ENCODE assay signal across 7 mouse cellular contexts in the genomic region with DNA sequence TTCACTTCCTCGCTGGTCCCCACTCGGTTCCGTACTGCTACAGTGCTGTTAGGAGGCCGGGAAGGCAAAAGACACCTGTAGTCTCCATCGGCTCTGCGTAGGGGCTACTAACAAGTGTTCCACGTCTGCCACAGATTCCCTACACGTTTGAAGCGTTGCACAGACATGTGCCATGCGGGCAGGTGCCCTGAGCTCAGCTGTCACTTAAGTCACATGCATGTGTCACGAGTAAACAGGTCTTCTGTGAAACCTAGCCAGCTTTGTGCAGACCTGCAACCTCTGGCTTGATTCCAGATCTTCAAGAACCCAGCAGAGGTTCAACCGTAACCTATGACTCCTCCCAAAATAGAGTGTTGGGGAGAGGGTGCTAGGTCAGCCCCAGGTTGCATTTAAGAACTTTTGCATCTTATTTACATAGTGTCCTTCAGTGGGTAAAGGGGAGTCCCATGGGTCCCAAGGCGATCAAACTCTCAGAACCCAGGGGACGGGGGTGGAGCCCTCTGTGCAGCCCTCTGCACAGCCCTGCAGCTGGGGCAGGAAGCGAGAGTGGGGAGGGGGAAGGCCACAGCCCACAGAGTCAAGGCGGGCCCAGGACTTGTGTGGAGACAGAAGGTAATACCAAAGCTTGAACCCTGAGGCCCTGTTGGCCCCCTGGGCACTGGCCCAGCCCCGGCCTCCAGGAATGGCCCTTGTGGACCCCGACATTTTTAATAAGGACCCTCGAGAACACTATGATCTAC. TPM values are rescaled to one million over a fixed set of nuclear protein-coding genes. Genes with fewer than 3 reads are reported as not detected.
DNase-seq lines count a peak whose midpoint lies in the region; ATAC-seq and TF ChIP-seq lines count a peak whose summit lies in the region.

No protein-coding gene starts in this region.

- peaks cover 28% of the 10 kb centered on the region for H3K36me3 ChIP-seq in ES-E14 (ENCODE audit: control insufficient read depth, insufficient read depth, low read length, poor library complexity, severe bottlenecking)
- peaks cover 17% of the 10 kb centered on the region for H3K36me3 ChIP-seq in forebrain, postnatal 0 days (ENCODE audit: insufficient read depth)
- H3K36me3 ChIP-seq in megakaryocyte, embryonic 14.5 days (replicated peaks; ENCODE audit: low read length): peaks cover 49% of the 10 kb centered on the region
- peaks cover 17% of the 10 kb centered on the region for H3K36me3 ChIP-seq in stomach, embryonic 14.5 days (ENCODE audit: control insufficient read depth, insufficient read depth, low read length)

- H3K9ac ChIP-seq in ES-E14 (ENCODE audit: insufficient read depth, low read depth, low read length, poor library complexity, severe bottlenecking): peak overlapping the region; percentile 82
- peak overlapping the region; percentile 56 for H3K9ac ChIP-seq in forebrain, postnatal 0 days
- H3K9ac ChIP-seq in stomach, embryonic 14.5 days (replicated peaks; ENCODE audit: low read depth, low read length): peak overlapping the region; percentile 63

- no peak for TF ChIP-seq CTCF in forebrain, postnatal 0 days (IDR thresholded peaks at IDR 0.05; ENCODE audit: low read depth)

- H3K4me2 ChIP-seq in forebrain, postnatal 0 days (ENCODE audit: low read depth): peak overlapping the region; percentile 69
- peak overlapping the region; percentile 60 for H3K4me2 ChIP-seq in stomach, embryonic 14.5 days (replicated peaks; ENCODE audit: low read depth, low read length)

- peak overlapping the region; percentile 71 to 73 for H3K4me3 ChIP-seq in ES-E14 (ENCODE audit: insufficient read depth in 1 of 2, low read depth in 1 of 2, low read length in 2 of 2, poor library complexity in 1 of 2, severe bottlenecking in 1 of 2)
- peak overlapping the region; percentile 44 for H3K4me3 ChIP-seq in forebrain, postnatal 0 days (ENCODE audit: low read depth, low read length)
- H3K4me3 ChIP-seq in megakaryocyte, embryonic 14.5 days (replicated peaks): peak overlapping the region; percentile 99
- H3K4me3 ChIP-seq in stomach, embryonic 14.5 days (ENCODE audit: low read depth, low read length): peak overlapping the region; percentile 87

- H3K27me3 ChIP-seq in forebrain, postnatal 0 days (ENCODE audit: insufficient read depth, low read length): no peaks in the 10 kb centered on the region
- H3K27me3 ChIP-seq in megakaryocyte, embryonic 14.5 days (replicated peaks): no peaks in the 10 kb centered on the region
- H3K27me3 ChIP-seq in stomach, embryonic 14.5 days (ENCODE audit: control insufficient read depth, insufficient read depth, low read length): no peaks in the 10 kb centered on the region

- in situ Hi-C loops in ES-E14 (cut with MboI; ENCODE audit: low sequenced_read_pairs in 2 of 2, unreplicated experiment in 2 of 2): no loop called here

- peak overlapping the region; percentile 69 for H3K27ac ChIP-seq in ES-E14 (ENCODE audit: insufficient read depth, low read depth, low read length, poor library complexity, severe bottlenecking)
- H3K27ac ChIP-seq in forebrain, postnatal 0 days (ENCODE audit: low read depth, low read length): peak overlapping the region; percentile 71; the same call in 1 of the 2 replicates
- peak overlapping the region; percentile 87 for H3K27ac ChIP-seq in stomach, embryonic 14.5 days (ENCODE audit: low read length)

- H3K4me1 ChIP-seq in ES-E14 (ENCODE audit: control insufficient read depth in 2 of 2, insufficient read depth in 2 of 2, low read length in 2 of 2, poor library complexity in 1 of 2): peaks cover 3 to 20% of the 10 kb centered on the region in 2 experiments; a peak in 3 of 4 replicates
- H3K4me1 ChIP-seq in forebrain, postnatal 0 days (ENCODE audit: insufficient read depth): peaks cover 4% of the 10 kb centered on the region; the same call in 1 of the 2 replicates
- H3K4me1 ChIP-seq in megakaryocyte, embryonic 14.5 days: peaks cover 67% of the 10 kb centered on the region
- H3K4me1 ChIP-seq in stomach, embryonic 14.5 days (ENCODE audit: control insufficient read depth, insufficient read depth, low read length): peaks cover 7% of the 10 kb centered on the region; the same call in 1 of the 2 replicates

- ATAC-seq in forebrain, postnatal 0 days: peak; percentile 42
- ATAC-seq in stomach, embryonic 14.5 days (ENCODE audit: insufficient number of reproducible peaks, insufficient read depth, low FRiP score, low read depth): peak; percentile 10

- WGBS in forebrain, postnatal 0 days: 17% methylated on average over 19 of the region's 19 CpGs
- 12% methylated on average over 19 of the region's 19 CpGs for WGBS in stomach, embryonic 14.5 days

- intact Hi-C loops in left cerebral cortex, postnatal 4 days (cut with DNase I): no loop called here

- peak; percentile 87 for DNase-seq in CD4-positive, CD25-positive, alpha-beta regulatory T cell, adult 2 months (ENCODE audit: low read depth, low spot score)
- DNase-seq in ES-E14 (ENCODE audit: low read depth, low spot score): no peak
- no peak for DNase-seq in forebrain, postnatal 0 days
- peak; percentile 56 for DNase-seq in kidney, postnatal 10 days
- no peak for DNase-seq in left cerebral cortex, postnatal 4 days

- H3K9me3 ChIP-seq in ES-E14 (ENCODE audit: control insufficient read depth, insufficient read depth, low read depth, low read length): no peaks in the 10 kb centered on the region
- H3K9me3 ChIP-seq in forebrain, postnatal 0 days (ENCODE audit: low read length): no peaks in the 10 kb centered on the region
- H3K9me3 ChIP-seq in megakaryocyte, embryonic 14.5 days: no peaks in the 10 kb centered on the region
- no peaks in the 10 kb centered on the region for H3K9me3 ChIP-seq in stomach, embryonic 14.5 days (ENCODE audit: control insufficient read depth, low read depth, low read length)

TF ChIP-seq in ES-E14, 5 proteins besides CTCF, POLR2A, EP300 and RAD21:
- TF ChIP-seq MAFK (IDR thresholded peaks at IDR 0.05; ENCODE audit: insufficient read depth, low read depth, low read length) (no peak), ZNF384 (IDR thresholded peaks at IDR 0.05; ENCODE audit: low read depth, low read length) (no peak), HCFC1 (IDR thresholded peaks at IDR 0.05; ENCODE audit: borderline replicate concordance, insufficient read depth, low read length) (no peak), CHD2 (IDR thresholded peaks at IDR 0.05; ENCODE audit: low read depth, low read length) (no peak), ZC3H11A (IDR thresholded peaks at IDR 0.05; ENCODE audit: borderline replicate concordance, low read depth, low read length) (no peak)

RNA-seq across cellular contexts. Expression of a gene that starts 0.6 kb away (rescaled TPM):
- total RNA-seq in ES-E14 (2012; rRNA removed): 14.8 and 15.6 TPM in 2 replicates
- 3.6 and 8.9 TPM in 2 replicates for total RNA-seq in forebrain, postnatal 0 days (2014; rRNA removed)
- polyA plus RNA-seq in forebrain, postnatal 0 days (2015; fragmentation: Nextera tagmentation; extraction: Ambion mirVana): 18.8 and 18.9 TPM in 2 replicates
- 270 and 353 TPM in 2 replicates for polyA plus RNA-seq in megakaryocyte, embryonic 14.5 days (2012; ENCODE audit: insufficient read depth, low replicate concordance)
- 8.5 and 11.3 TPM in 2 replicates for polyA plus RNA-seq in stomach, embryonic 14.5 days (2014; fragmentation: Nextera tagmentation; extraction: Ambion mirVana)
- total RNA-seq in left cerebral cortex, postnatal 4 days (2021): 10 to 100 TPM; 12.9 to 14.7 TPM

RNA-seq across cellular contexts. Expression of a gene that starts 0.8 kb away (rescaled TPM):
- total RNA-seq in ES-E14 (2012; rRNA removed): 474 and 500 TPM in 2 replicates
- 360 and 399 TPM in 2 replicates for total RNA-seq in forebrain, postnatal 0 days (2014; rRNA removed)
- 318 and 368 TPM in 2 replicates for polyA plus RNA-seq in forebrain, postnatal 0 days (2015; fragmentation: Nextera tagmentation; extraction: Ambion mirVana)
- polyA plus RNA-seq in megakaryocyte, embryonic 14.5 days (2012; ENCODE audit: insufficient read depth, low replicate concordance): 143 and 185 TPM in 2 replicates
- 413 and 444 TPM in 2 replicates for polyA plus RNA-seq in stomach, embryonic 14.5 days (2014; fragmentation: Nextera tagmentation; extraction: Ambion mirVana)
- total RNA-seq in left cerebral cortex, postnatal 4 days (2021): 100 to 1,000 TPM; 212 to 213 TPM

RNA-seq across cellular contexts. Expression of a gene that starts 20.3 kb away (rescaled TPM):
- total RNA-seq in ES-E14 (2012; rRNA removed): 566 and 627 TPM in 2 replicates
- 45.1 and 71.2 TPM in 2 replicates for total RNA-seq in forebrain, postnatal 0 days (2014; rRNA removed)
- polyA plus RNA-seq in forebrain, postnatal 0 days (2015; fragmentation: Nextera tagmentation; extraction: Ambion mirVana): 96.0 and 103 TPM in 2 replicates
- 517 and 590 TPM in 2 replicates for polyA plus RNA-seq in megakaryocyte, embryonic 14.5 days (2012; ENCODE audit: insufficient read depth, low replicate concordance)
- polyA plus RNA-seq in stomach, embryonic 14.5 days (2014; fragmentation: Nextera tagmentation; extraction: Ambion mirVana): 272 and 280 TPM in 2 replicates
- 100 to 1,000 TPM; 129 to 134 TPM for total RNA-seq in left cerebral cortex, postnatal 4 days (2021)

Comparison
In these comparisons a context has a peak if more than half of its experiments do, and no peak if none do; other contexts are left out.
1. DNase-seq: peak in CD4-positive, CD25-positive, alpha-beta regulatory T cell, adult 2 months (single experiment) and kidney, postnatal 10 days (single experiment); none in ES-E14 (single experiment), forebrain, postnatal 0 days (single experiment) and left cerebral cortex, postnatal 4 days (single experiment).
2. H3K4me3 ChIP-seq: peak in every context shown above with its lines; median percentile 99 in megakaryocyte, embryonic 14.5 days; 87 in stomach, embryonic 14.5 days; 72 in ES-E14; 44 in forebrain, postnatal 0 days.
3. Peak in every context shown above with its lines, with median percentiles within 50 percentile points of each other: H3K27ac ChIP-seq and H3K9ac ChIP-seq.